Mouse (Mus musculus) embryonic fibroblast, embryonic 13.5 days (primary cell): ENCODE data around the gene Ppp1r9a. TPM values are rescaled to one million over a fixed set of nuclear protein-coding genes. Genes with fewer than 3 reads are reported as not detected.
"Not testable (repeated sequence)": the region's sequence is repeated elsewhere in the genome, so short reads cannot be mapped to it uniquely, and the experiment has no call there.

Experiments
- H3K27ac ChIP-seq: 2 replicates; pipeline ENCODE4 v1.5.1; 2012; ENCODE audit warnings: low read length, control low read depth, inconsistent platforms; ENCODE audit not compliant: insufficient read depth
- H3K4me1 ChIP-seq: 2 replicates; pipeline ENCODE4 v1.6.1; 2011; ENCODE audit warnings: low read length; ENCODE audit not compliant: control insufficient read depth, insufficient read depth
- H3K4me3 ChIP-seq: 2 replicates; pipeline ENCODE4 v1.5.1; 2011; ENCODE audit warnings: mild to moderate bottlenecking, control low read depth, low read length; ENCODE audit not compliant: insufficient read depth
- CTCF ChIP-seq: IDR thresholded peaks from 2 replicates; pipeline ENCODE4 v1.5.1; 2011; ENCODE audit warnings: mild to moderate bottlenecking, control low read depth, low read length, moderate library complexity, borderline replicate concordance; ENCODE audit not compliant: insufficient read depth
- POLR2A ChIP-seq: IDR thresholded peaks from 2 replicates; pipeline ENCODE4 v1.6.1; 2011; ENCODE audit warnings: low read depth, mild to moderate bottlenecking, control low read depth, low read length, moderate library complexity
- polyA plus RNA-seq: library from polyadenylated mRNA; stranded (reverse); fragments of >200 nt; gene quantifications from 2 replicates; pipeline ENCODE4 v1.2.4, GENCODE M21; 2011; ENCODE audit warnings: low read depth; ENCODE audit not compliant: missing spikeins, insufficient read length

Ppp1r9a gene
- polyA plus RNA-seq, 1 experiment, result 4.0 TPM

DNA sequence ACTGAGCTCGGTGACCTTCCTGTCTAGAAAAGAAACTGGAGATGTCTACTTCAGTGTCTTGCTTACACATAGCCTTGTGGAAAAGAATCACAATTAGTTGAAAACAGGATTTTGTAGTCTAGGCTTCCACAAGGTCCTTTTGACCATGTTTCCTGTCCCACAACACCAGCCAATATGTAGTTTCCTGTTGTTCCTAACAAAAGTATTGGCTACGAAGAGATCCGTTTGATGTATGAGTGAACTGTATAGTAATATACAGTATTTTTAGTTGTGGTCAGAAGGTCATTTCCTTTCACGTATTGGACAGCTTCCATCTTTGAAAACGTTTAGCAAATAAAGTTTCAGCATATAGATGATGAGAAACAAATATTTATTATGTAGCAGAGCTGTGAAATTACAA, 15.8 kb downstream of the Ppp1r9a start:
- Histone ChIP-seq H3K4me3 (no peak overlapping the region), H3K4me1 (no peaks in the 10 kb centered on the region), H3K27ac (no peak overlapping the region)
- TF ChIP-seq POLR2A, result no peak

DNA sequence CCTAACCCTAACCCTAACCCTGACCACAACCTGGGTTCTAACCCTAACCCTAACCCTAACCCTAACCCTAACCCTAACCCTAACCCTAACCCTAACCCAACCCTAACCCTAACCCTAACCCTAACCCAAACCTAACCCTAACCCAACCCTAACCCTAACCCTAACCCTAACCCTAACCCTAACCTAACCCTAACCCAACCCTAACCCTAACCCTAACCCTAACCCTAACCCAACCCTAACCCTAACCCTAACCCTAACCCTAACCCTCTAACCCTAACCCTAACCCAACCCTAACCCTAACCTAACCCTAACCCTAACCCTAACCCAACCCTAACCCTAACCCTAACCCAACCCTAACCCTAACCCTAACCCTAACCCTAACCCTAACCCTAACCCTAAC, 21.1 kb downstream of the Ppp1r9a start:
- H3K27ac ChIP-seq, H3K4me1 ChIP-seq, H3K4me3 ChIP-seq: not testable (repeated sequence)

DNA sequence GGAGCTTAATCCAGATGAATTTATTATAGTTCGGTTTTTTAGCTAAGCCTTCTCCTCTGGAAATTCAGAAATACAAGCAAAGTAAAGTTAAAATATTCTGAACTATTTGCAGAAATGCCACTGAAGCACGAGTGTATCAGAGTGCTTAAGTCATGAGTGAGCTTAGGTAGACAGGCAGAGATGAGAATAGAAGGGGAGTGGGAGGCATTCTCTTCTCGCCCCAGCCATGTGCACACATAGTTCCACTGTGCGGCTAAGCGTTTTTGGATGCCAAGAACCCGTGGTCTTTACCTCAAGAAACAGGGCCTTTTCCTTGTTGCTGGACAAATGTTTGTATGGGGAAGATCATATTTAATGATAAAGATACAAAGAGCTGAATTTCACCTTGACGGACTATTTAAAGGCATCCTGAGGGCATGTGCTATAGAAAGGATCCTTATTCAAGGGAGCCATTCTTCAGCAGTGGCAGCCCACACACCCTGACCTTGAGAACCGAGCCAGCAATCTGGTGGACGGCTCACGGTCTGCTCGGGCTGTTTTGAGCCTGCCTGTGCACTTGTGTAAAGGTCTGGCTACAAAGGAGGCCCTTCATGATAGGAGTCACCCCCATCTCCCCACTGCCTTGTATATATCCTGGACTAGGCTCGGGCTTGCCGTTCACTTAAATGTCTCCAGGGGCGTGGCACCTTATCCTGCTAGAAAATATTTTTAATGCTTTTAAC, 23.4 kb downstream of the Ppp1r9a start:
- Histone ChIP-seq H3K27ac (no peak overlapping the region), H3K4me3 (no peak overlapping the region), H3K4me1 (no peaks in the 10 kb centered on the region)
- TF ChIP-seq POLR2A (no peak), CTCF (no peak)

DNA sequence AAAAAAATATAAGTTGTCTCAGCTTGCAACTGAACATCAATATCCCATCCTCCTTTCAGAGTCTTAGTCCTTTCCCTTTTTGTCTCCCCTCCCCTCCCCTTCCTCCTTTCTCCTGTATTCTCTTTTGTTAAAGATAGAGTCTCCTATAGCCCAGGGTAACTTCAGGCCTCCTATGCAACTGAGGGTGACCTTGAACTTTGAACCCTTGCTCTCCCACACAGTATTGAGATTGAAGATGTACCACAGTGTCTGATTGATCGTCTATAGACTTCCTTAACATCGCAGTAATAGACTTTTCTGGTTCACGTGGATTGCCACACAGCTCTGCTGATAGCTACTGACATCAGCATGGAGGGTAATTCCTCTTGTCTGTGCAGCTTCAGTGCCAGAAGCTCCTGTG, 27.6 kb downstream of the Ppp1r9a start:
- Histone ChIP-seq H3K27ac (no peak overlapping the region), H3K4me3 (no peak overlapping the region), H3K4me1 (no peaks in the 10 kb centered on the region)
- TF ChIP-seq POLR2A, result no peak
- no peak for TF ChIP-seq CTCF

DNA sequence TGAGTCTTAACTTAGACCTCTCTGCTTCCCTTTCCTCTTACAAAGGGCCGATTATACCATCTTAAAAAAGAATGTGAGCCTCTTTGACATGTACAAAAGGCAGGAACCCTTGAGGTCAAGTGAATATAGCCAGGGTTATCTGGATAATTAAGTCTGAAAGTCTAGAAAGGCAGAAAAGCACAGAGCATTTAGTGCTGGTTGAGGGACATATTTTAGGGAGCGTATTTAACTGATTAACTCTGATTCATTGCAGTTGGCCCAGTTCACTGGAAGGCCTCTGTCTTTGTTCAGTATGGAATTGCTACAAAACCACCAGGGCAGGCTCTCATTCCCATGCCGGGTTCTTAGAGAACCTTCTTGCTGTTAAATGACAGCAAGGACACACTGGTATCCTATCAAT, 36.2 kb downstream of the Ppp1r9a start:
- Histone ChIP-seq H3K27ac (no peak overlapping the region), H3K4me3 (no peak overlapping the region), H3K4me1 (no peaks in the 10 kb centered on the region)
- no peak for TF ChIP-seq CTCF
- TF ChIP-seq POLR2A, result no peak

DNA sequence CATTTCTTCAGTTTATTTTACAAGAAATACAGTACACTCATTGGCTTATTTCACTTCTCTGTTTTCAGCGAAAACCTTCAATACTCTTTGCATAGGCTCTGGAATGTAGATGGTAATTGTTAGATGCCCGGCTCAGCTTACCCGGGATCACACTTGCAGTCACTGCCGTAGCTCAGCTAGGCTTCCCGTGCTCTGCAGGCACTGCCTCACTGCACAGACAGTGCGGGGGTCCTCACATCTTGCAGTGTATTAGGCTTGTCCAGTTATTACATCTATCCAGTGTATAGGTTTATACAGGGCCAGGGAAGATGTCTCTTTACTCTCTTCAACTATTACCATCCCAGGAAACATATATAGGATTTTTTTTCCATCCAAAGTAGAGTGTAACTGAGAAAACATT, 37.4 kb downstream of the Ppp1r9a start:
- TF ChIP-seq CTCF, result no peak
- TF ChIP-seq POLR2A, result no peak
- Histone ChIP-seq H3K4me1 (no peaks in the 10 kb centered on the region), H3K4me3 (no peak overlapping the region), H3K27ac (no peak overlapping the region)

DNA sequence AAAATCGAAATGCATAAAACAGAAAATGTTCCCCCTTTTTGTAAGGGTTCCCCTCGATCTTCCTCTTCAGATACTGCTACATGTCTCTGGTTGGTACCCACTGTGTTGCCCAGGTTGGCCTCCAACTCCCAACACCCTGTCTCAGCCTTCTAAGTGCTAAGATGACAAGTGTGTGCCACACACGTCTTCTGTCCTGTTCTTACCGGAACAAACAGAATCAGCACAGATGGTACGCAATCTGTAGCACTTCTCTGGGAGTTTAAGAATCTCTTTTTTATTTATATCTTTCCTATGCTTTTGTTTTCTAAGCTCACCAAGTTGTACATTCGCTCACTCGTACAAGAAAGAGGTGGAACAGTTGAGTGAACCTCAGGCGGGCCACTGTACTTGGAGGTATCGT, 37.9 kb downstream of the Ppp1r9a start:
- Histone ChIP-seq H3K27ac (no peak overlapping the region), H3K4me3 (no peak overlapping the region), H3K4me1 (no peaks in the 10 kb centered on the region)
- TF ChIP-seq POLR2A (no peak), CTCF (no peak)

DNA sequence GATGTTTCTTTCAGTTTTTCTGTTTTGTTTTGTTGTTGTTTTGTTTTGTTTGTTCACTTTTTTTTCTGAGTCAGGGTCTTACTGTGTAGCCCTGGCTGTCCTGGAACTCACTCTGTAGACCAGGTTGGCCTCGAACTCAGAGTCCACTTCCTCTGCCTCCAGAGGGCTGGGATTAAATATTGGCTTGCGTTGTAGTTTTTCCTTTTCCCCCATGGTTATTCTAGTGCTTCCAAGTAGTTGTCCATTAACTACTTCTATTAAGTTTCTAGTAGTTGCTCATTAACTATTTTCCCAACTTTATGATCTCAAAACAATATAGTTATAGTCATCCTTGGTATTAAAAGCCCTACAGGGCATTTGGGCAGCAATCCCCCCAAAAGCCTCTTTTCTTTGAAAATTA, 41.1 kb downstream of the Ppp1r9a start:
- H3K4me3 ChIP-seq, result no peak overlapping the region
- peaks cover 3% of the 10 kb centered on the region; the same call in 1 of the 2 replicates for H3K4me1 ChIP-seq
- no peak overlapping the region for H3K27ac ChIP-seq
- TF ChIP-seq CTCF (no peak), POLR2A (no peak)

DNA sequence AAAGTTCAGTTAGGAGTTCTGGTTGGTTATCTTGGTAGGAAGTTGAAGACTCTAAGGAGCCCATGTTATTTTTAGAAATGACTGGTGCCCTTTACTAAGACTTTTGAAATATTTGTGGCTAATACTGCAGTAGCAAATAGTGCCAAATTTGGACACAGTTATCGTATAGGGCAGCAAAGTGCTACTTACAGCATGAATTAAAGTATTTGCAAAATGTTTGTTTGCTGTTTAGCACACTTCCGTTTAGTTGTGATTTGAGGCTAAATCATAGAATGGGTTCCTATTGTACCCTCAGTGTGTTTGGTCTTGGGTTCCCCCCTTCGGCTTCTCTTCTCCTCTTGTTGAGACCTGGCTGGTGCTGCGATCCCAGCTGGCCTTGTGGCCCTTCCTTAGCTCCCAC, 45.3 kb downstream of the Ppp1r9a start:
- no peak overlapping the region for H3K27ac ChIP-seq
- H3K4me1 ChIP-seq, result peaks cover 3% of the 10 kb centered on the region; the same call in 1 of the 2 replicates
- no peak overlapping the region for H3K4me3 ChIP-seq
- TF ChIP-seq POLR2A (no peak), CTCF (no peak)

DNA sequence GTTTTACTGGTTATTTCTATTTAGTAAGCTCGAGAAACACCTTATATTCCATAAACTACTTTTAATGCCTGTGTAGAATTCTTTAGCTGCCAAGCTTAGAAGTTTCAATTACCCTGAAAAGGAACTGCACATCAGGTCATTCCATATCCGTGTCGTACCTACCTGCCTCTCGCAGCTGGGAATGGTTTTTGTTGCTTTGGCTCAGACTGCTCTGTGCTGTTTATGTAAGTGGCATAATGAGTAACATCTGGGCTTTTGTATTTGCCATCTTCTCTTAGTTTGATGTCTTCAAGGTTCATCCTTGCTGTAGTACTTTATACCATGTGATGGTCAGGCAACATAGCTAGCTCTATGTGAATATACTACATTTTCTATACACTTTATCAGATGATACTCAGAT, 47.0 kb downstream of the Ppp1r9a start:
- H3K4me1 ChIP-seq, result peaks cover 9% of the 10 kb centered on the region
- no peak overlapping the region for H3K4me3 ChIP-seq
- TF ChIP-seq POLR2A, result no peak
- no peak for TF ChIP-seq CTCF
- no peak overlapping the region for H3K27ac ChIP-seq

DNA sequence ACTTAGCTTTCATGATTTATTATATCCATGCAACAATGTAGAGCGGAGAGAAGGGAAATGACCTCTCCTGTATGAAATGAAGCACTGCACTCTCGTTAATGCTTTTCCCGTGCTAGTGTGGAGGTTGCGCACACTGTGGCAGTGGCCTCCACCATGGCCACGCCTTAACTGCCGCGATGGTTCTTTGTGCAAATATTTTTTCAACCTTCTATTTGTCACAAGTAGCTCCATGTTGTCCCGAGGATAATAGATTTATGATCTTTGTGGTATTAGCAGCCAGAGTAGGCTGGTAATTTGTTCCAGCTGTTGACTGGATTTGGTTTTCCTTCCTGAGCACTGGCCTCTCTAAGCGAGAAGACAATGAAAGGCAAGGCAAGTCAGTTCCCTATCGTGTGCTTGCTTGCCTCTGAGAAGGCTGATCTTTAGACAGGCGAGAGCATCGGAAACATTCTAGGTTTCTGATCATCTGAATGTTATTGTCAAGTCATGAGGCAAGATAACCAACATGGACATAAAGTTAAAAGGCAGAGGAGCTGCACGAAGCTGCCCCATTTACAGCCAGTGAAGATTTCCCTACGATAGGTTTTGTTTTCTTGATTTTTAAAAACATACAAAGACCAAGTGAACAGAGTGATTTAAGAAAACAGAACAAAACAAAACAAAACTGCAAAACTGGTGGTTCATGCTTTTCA, 50.5 kb downstream of the Ppp1r9a start:
- Histone ChIP-seq H3K4me1 (peaks cover 15% of the 10 kb centered on the region), H3K4me3 (no peak overlapping the region), H3K27ac (no peak overlapping the region; the same call in 1 of the 2 replicates)
- TF ChIP-seq CTCF, result no peak
- TF ChIP-seq POLR2A, result no peak
